Mouse (Mus musculus) gastrocnemius, adult 18-20 months (tissue): ENCODE results near the gene P3h2. TPM values are rescaled to one million over a fixed set of nuclear protein-coding genes. Genes with fewer than 3 reads are reported as not detected.

Experiments used
- DNase-seq: peaks from one replicate; pipeline ENCODE4 v3.0.0; 2021; ENCODE audit warnings: low spot score
- long read RNA-seq, 2 experiments: library from polyadenylated mRNA; stranded (forward); transcript quantifications; one replicate each; pipeline ENCODE4 v2.0.0; 2021
- total RNA-seq, 2 experiments: library from RNA; stranded (reverse); gene quantifications; 2 replicates each; pipeline ENCODE4 v1.2.3; 2021

P3h2 gene
- 1 to 10 TPM; 2.6 to 7.1 TPM for total RNA-seq
- long read RNA-seq, experiment 1, partial matches to known transcripts, result 0 of 1 reads
- long read RNA-seq, experiment 1, other reads (novel, unspliced or antisense), result 0 of 1 reads
- long read RNA-seq, experiment 2, result 0 reads

DNA sequence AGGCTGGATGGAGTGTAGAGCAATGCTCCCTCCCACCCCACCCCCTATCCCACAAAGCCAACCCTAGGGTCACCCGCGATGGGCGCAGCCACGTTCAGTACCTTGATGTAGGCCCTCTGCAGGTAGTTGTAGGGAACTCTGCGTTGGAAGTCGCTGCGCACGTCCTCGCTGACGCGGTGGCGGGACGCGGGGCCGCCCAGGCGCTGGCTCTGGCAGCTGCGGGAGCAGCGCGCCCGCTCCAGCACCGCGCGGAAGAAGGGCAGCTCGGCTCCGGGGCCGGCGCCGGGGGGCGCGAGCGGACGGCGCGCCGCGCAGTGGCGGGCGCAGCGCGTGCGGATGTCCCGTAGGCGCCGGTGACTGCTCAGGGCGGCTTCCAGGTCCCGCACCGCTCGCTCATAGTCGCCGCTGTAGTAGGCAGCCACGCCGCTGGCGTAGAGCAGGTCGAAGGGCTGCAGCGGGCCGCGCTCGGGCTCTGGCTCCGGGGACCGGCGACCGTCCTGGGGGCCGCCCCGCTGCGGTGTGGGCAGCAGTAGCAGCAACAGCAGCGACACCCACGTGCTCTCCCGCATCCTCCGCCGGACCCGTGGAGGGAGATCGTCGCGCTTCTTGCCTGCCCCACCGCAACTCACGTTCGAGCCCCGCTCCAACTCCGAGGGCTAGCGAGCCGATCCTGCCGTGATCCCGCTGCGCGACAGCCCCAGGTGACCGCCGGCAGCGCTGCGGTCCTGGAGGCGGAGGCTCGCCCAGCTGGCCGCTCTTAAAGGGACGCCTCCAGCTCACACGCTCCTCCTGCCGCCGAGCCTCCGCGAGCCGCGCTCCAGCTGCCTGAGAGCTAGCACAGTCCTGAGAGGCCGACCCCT lies at the start of gene P3h2:
TSS of gene P3h2 (minus strand) at position 670 of the 860 bp plus-strand sequence.
- DNase-seq, result peak; percentile 23

DNA sequence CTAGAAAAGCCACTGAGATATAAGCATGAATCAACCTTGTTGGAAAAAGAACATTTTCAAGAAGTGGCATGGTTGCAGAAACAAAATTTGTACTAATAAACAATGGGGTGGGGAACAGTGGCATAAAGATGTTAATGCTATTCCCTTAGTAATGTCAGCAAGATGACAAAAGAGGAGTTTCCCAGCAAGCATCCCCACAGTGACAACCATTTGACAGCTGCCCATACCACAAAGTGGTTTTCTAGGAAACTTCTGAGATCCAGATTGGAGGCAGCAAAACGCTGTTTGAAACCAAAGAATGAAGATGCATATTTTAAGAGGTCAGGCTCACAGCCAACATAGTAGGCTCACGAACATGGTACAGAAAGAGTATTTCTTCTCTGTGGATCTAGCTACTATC lies 46.7 kb upstream of the P3h2 start:
- DNase-seq, result no peak

DNA sequence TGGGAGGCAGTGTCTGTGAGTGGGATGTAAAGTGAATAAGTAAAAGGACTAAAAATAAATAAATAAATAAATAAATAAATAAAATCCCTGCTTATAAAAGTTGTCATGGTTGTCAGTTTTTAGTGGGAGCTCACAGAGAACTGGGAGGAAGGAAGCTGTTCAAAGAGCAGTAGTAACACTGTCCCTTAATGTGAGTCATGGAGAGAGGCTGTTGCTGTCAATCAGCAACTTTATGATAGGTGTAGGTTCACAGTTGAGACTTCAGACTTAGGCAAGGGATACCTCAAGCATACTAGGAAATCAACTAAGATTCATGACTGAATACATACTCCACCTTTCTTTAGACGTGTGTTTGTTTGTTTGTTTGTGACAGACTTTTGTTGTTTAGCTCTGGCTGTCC lies 45.4 kb upstream of the P3h2 start:
- DNase-seq, result no peak

DNA sequence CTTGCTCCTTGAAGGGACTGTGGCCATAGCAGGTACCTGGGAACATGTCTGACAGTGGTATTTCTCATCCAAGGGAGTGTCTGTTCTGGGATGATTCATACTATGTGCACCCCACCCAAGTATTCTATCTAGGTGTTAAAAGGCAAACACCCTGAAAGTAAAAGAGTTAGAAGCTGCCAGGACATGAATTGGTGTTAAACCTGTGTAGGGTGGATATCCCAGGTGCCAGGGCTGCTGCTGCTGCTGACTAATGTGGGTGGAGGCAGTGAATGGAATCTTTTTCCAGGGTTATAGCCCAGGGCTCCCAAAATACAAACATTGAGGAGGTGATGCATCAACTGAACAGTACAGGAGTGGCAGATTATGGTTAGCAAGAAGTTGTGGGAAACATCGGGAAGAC lies 41.3 kb upstream of the P3h2 start:
- DNase-seq, result no peak

DNA sequence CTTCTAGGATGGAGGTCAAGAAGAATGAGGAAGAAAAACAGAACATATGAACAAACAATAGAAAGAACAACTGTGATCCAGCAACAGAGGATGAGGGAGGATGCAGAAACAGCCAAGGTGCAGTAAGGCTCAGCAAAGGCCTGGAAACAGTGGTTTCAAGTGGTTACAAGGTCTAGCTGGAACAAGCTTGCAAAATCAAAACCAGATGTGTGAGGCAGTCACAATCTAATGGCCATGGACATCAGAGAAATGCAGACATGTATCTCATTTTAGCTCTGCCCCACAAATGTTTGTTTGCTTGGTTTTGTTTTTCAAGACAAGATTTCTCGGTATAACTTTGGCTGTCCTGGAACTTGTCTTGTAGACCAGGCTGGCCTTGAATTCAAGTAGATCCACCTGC lies 25.5 kb upstream of the P3h2 start:
- DNase-seq, result no peak

DNA sequence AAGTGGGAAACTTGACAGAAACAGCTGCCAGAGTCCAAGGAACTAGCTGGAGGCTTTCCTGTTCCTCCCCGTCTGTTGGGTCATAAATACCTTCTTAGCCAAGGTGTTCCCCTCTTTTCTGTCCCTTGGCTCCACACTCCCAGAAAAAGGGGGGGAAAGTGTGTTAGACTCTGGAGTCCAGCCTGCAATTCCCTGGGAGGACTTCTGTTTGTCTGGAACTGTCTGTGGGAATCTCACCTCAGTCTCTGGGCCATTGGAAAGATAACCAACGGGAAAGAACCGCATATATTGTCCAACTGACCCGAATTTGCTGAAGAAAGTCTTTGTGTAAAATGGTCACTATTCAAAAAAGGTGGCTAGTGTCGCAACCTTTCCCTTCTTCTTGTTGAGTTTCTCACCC lies 1.0 kb upstream of the P3h2 start:
- no peak for DNase-seq

DNA sequence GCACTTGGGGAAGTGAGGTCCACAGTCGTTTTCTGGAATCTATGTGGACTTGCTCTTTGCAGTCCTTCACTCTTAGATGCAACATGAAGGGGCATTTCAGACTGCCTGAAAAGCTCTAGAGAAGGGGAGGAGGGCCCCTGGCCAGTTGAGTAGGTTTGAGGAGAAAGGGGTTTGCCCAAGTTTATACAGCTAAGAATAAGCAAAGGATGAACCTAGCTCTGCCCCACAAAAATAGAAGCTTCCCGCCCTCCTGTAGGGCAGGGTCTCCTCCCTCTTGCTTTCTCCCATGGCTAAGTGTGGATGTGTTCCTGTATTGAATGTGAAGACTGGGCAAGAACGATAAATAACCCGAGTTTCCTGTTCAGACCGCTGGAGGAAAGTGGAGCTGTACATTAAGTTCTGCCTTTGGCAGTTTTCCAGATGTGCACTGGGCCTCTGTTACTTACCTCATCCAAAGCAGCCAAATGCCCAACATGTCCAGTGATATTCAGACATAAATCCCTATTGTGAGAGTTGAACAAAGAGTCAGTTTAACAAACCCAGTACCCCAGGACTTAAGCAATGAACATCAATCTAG lies 545 bp upstream of the P3h2 start:
- no peak for DNase-seq

DNA sequence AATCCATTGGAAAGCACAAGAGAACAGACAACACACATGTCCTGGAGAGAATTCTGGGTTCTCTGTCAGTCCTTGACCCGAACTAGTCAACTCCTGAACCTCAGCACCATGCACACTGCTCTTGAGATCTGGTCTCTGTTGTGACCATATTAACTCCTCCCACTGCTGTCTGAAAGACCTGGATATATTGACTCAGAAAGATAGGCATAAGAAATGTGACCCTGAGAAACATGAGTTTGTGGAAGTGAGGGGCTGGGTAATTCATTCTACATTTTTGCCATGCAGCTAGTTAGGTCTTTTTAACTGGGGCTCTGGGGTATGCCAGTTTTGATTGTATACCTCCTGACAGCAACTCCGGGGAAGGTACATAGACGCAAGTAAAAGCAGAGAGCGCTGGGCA lies 1.3 kb downstream of the P3h2 start:
- no peak for DNase-seq

DNA sequence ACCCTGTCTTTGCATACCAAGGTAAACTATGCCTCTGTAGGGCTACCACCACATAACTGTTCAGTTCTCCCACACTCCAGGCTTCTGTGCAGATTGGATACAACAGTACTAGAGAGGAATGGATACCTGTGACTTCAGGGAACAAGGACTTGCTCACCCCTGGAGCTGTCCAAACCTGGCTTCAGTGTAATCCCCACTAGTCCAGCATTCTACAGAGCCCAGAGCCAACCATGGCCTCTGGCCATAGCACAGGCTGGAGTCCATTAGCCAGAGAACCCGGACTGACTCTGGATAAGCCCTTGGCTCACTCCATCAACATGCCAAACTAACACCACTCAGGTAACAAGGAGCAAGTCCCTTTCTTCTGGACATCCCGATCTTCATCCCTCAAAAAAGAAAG lies 2.7 kb downstream of the P3h2 start:
- DNase-seq, result no peak

DNA sequence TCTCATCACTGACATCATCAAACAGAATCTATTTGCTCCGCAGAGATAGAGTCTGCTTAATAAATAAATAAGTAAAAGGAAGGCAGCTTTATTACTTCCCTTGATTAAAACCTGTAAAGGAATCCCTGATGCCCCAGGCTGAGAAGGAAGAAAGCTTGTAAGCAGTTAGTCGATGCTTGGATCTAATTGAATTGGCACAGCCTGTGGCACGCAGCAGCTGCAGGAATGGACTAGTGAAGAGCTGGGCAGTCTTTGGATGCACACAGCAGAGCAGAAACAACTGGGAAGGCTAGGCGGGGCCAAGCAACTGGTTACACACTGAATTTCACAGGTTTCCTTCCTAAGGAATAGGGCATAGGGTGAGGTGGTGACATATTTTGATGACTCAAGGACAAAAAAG lies 5.4 kb downstream of the P3h2 start:
- no peak for DNase-seq

DNA sequence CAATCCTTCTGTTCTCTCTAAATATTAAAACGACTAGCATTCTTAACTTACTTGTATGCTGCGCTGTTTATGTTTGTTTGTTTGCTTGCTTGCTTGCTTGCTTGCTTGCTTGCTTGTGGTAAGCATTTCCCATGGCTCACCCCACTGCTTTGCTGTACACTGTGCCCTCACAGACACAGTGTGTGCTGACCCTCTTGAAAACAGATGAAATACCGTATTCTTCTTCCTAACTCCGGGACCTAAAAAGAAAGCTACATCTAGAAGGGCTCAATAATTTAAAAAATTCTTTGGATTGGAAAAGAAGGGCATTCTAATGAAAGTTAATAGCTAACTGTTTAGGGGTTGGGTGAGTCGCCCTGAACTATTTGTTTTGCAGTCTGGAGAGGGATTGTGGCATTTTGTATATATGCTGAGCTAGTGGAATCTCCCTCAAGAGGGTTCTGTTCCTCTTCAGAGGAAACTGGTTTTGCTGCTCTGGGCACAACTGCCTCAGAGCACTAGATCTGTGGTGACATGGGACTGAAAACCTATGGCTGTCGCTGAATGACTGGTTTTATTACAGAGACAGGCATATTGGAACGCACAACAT lies 9.8 kb downstream of the P3h2 start:
- no peak for DNase-seq

DNA sequence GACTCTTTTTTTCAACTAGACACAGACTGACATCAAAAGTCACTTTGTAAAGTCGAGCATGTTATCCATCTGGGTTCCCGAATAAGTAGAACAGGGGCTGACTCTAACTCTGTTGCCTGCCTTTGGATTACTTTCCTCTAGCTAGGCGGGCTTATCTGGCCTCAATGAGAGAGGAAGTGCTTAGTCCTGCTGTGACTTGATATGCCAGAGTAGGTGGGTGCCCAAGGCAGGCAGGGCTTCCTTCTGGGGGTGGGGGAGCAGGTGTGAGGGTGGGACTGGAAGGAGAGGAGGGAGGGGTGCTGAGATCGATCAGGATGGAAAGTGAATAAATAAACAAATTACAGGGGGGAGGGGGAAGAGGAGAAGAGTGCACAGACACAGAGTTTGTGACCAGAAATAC lies 11.7 kb downstream of the P3h2 start:
- no peak for DNase-seq

DNA sequence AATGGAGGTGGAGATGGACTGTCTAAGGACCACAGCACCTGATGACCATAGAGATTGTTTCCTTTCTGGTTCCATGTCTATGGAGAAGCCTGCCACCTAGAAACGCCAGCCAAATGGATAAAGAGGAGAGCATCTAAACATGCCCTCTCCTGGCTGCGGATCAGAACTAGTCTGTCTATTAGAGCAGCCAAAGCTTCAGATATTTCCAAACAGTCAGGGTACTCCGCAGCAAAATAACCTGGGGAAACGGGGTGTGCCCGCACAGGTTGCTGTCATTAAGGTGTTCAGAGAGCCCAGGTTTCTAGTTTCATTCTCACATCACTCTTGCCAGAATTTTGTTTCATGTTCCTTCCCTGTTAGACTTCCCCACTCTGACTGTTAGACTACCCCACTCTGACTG lies 16.6 kb downstream of the P3h2 start:
- no peak for DNase-seq

DNA sequence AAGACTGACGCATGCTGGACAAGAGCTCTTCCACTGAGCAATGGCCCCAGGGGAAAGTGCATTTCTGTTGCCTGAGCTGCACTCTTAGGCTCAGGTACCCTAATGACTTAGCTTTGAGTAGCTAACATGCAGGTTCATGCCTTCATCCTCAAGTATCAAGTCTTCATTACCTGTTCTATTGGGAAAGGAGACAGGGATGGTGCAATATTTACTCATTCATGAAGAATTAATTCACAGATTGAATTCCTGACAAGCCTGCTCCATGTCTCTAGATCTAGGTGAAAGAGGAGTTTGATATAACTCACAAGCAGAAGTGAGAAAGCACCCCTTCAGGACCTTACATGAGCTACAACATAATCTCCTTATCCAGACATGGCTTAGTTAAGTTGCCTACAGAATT lies 17.3 kb downstream of the P3h2 start:
- no peak for DNase-seq

DNA sequence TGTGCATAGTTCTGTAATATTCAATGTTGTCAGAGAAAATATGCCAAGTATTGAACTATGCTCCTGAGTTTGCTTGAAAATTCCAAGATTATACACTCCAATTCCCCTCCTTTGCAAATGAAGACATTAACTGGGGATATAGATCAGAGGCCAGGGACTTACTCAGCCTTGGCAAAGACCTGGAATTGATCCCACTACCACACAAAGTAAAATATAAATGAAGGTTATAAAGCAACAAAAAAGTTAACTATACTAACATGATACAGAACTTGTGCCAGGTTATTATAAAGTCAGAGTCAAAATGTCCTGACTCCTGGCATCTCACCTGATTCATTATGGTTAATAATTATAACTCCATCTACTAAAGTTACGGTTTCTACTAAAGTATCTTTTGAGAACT lies 18.6 kb downstream of the P3h2 start:
- no peak for DNase-seq

DNA sequence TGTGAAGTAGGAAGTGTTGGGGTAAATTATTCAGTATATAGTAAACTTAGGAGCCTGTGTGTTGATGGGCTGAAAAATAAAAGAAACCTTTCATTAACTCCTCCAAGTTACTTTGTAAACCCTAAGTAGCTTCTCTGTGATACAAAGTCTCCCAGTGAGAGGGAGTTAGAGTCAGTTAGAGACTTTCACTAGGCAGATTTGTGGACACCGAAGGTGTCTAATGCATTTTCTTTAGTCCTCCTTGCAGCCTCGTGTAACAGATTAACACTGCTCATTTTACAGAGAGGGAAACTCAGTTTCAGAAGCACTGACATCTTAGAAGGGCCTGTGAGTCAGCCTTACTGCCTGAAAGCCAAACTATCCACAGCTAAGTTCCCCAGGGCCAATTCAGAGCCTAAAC lies 20.4 kb downstream of the P3h2 start:
- DNase-seq, result no peak

DNA sequence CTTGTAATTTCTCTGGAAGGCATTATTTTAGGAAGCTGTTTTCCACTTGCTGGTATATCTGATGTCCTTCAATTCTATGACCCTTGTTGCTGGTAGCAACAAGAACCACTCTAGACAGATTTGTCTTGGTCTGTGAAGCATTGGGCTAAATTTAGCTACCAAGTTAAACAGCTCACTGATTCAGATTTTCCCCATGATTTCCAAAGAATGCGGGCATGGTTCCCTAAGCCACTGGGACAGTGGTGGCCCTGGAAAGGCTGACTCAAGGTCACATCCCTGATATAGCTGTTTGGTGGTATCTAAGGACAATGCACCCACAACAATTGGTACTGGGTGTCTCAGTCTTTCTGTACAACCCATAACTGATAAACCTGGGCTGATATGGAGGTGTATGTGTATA lies 22.8 kb downstream of the P3h2 start:
- peak; percentile 10 for DNase-seq

DNA sequence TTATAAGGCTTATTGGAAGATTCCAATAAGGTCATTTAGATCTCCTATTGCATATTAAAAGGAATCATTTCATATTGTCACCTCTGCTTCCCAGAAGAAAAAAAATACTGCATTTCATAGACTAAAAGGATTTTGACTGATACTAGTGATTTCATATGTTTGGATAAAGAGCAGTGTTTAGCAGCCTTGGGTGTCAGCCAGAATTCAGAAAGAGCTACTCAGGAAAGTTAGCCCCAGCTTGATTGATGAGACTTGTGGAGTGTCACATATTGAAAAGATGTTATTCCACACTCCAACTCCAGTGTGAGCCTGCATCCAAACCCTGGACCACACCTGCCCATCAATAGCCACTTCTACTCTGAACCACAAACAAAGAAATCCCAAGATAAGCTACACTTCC lies 23.2 kb downstream of the P3h2 start:
- DNase-seq, result no peak

DNA sequence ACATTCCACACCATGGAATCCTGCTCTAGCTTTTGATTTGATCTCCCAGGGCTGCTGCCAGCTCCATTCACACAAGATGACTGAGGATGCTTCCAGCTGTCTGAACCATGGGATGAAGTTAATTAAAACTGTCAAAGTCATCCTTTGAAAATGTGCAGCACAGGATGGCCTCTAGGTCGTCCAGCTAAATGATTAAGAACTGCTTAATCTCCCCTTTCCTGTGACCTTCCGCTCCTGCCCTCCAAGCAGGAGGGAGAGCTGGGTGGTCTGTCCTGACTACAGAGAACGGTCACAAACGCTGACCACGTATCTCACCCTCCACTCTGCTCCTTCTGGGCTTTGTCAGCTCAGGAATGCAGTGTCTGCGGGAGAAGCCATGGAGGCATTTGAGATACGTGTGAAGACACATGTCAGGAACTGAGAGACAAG lies 26.6 kb downstream of the P3h2 start:
- no peak for DNase-seq

DNA sequence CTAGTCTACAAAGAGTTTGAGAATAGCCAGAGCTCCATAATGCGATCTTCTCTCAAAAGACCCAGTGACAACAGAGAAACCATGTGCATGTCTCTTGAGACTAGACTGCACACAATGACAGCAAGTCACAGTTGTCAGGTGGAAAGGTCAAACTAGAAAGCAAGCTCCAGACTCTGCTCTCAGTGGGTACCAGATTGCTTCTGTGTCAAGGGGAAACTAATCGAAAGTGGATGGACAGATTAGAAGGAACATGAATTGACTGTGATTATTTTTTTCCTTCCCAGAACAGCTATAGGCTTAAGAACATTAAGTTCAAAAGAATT lies 27.5 kb downstream of the P3h2 start:
- DNase-seq, result no peak

DNA sequence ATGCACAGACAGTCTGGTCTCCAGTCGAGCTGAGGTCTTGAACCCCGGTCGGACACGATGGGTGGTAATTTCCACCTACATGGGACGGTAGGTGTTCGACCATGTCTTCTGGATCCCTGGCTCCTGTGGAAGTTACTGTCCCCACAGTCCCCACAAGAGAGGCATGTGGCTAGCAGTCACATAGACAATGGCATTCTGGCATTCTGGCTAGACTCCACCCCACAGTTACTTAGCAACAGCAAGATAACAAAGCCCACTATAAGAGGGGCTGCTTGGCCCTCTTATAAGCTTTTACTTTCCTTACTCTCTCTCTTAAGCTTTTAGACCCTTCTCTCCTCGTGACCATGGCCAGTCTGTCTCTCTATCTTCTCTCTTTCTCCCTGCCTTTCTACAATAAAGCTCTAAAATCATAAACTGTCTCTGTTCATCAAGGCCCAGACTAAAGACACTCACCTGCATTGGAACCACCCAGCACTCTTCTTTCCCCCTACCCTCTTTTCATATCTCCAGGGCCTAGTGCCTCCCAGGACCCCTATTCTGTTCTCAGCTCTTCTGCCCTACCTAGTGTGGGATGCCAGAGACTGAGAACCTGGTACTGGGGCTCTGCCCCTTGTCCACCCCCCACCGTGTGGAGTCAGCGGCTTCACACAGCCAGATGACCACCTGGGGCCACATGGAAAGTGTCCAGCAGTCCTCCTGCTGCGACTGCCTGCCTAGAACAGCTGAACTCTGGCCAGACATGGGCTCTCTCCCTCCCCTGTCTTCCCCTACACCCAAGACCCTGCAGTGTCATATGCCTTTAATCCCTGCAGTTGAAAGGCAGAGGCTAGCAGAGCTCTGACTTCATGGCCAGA lies 28.1 kb downstream of the P3h2 start:
- no peak for DNase-seq

DNA sequence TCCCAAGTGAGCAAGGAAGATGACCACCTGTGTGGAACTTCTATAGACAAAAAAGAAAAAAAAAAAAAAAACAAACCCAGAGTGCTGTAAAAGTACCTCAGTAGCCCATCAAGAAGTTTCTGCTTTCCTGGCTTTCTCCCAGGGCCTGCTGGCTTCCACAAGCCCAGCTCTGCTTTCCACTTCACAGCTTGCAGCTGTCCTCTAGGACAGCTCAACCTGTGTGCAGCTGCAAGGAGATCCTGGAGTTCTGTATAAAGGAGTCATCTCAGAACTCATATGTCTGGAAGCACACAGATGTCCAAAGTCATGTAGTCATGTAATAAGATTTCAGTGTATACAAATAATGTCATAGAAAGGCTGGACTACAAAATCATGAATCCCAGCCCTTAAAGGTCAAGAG lies 30.5 kb downstream of the P3h2 start:
- DNase-seq, result no peak
